Mouse (Mus musculus): ENCODE data around the gene Itpr2. TPM values are rescaled to one million over a fixed set of nuclear protein-coding genes. Genes with fewer than 3 reads are reported as not detected.

Gene Itpr2
- polyA plus RNA-seq, 1 experiment = 2.6 TPM

GRCm38 (mm10) chr6:146071883-146072282 is 430.1 kb downstream of the Itpr2 start:
- Histone ChIP-seq H3K36me3 (ENCODE audit: control insufficient read depth, insufficient read depth) (no peaks in the 10 kb centered on the region), H3K4me3 (ENCODE audit: insufficient read depth, poor library complexity, severe bottlenecking) (no peak overlapping the region), H3K27me3 (ENCODE audit: control insufficient read depth, insufficient read depth, insufficient read length) (no peaks in the 10 kb centered on the region), H3K79me2 (ENCODE audit: control insufficient read depth, insufficient read depth) (no peaks in the 10 kb centered on the region), H3ac (ENCODE audit: control insufficient read depth, insufficient read length, low read depth) (no peak overlapping the region), H3K79me3 (ENCODE audit: low read depth) (no peaks in the 10 kb centered on the region)
- no peak for TF ChIP-seq MYOD1 (IDR thresholded peaks at IDR 0.05; ENCODE audit: control insufficient read depth, insufficient read length, low read depth)
- TF ChIP-seq MYOG (IDR thresholded peaks at IDR 0.05; ENCODE audit: control insufficient read depth, extremely low read depth, insufficient read length) = no peak
- TF ChIP-seq CEBPB (IDR thresholded peaks at IDR 0.05; ENCODE audit: low read depth) = no peak
- no peak for TF ChIP-seq MAX (IDR thresholded peaks at IDR 0.05)
- no peak for TF ChIP-seq CTCF (IDR thresholded peaks at IDR 0.05; ENCODE audit: control insufficient read depth, insufficient read depth, insufficient read length)
- TF ChIP-seq USF1 (IDR thresholded peaks at IDR 0.05; ENCODE audit: low read depth) = no peak
- TF ChIP-seq FOSL1 (IDR thresholded peaks at IDR 0.05; ENCODE audit: insufficient read depth, low read length, poor library complexity, severe bottlenecking) = no peak

Other genes starting within 250 kb of the Itpr2 start
- gene Fgfr1op2, start 75.0 kb upstream of the Itpr2 start, polyA plus RNA-seq (2012; fragmentation: generic; extraction: Trizol) = 42.4 TPM
- 28.0 TPM for gene Ints13, start 75.6 kb upstream of the Itpr2 start, polyA plus RNA-seq (2012; fragmentation: generic; extraction: Trizol)
- 49.0 TPM for gene Med21, start 140.3 kb upstream of the Itpr2 start, polyA plus RNA-seq (2012; fragmentation: generic; extraction: Trizol)
- gene Tm7sf3, start 140.6 kb upstream of the Itpr2 start, polyA plus RNA-seq (2012; fragmentation: generic; extraction: Trizol) = 5.8 TPM
- gene Stk38l, start 222.8 kb upstream of the Itpr2 start, polyA plus RNA-seq (2012; fragmentation: generic; extraction: Trizol) = 3.0 TPM

Data from C2C12 (cell line).